Mouse (Mus musculus) limb, embryonic 14.5 days (tissue): ENCODE results near the gene Calm2. TPM values are rescaled to one million over a fixed set of nuclear protein-coding genes. Genes with fewer than 3 reads are reported as not detected.

Experiments used
- ATAC-seq: fragments of 200-750 bp; cut with Nextera tagmentation; 2 replicates; pipeline ENCODE4 v1.8.0; 2017; ENCODE audit warnings: low read depth, moderate number of reproducible peaks, moderate TSS enrichment; ENCODE audit not compliant: low FRiP score
- DNase-seq: peaks from one replicate; pipeline ENCODE4 v3.0.0-alpha.2; 2015; ENCODE audit warnings: low spot score
- H3K27ac ChIP-seq: fragments of 300-500 bp; sonication (generic); replicated peaks from 2 replicates; pipeline ENCODE4 v1.5.1; 2014; ENCODE audit warnings: low read depth, mild to moderate bottlenecking, low read length, moderate library complexity, mixed read lengths
- H3K27me3 ChIP-seq: fragments of 300-500 bp; sonication (generic); 2 replicates; pipeline ENCODE4 v1.6.1; 2014; ENCODE audit warnings: low read length, mixed read lengths; ENCODE audit not compliant: control insufficient read depth, insufficient read depth
- H3K36me3 ChIP-seq: fragments of 300-500 bp; sonication (generic); 2 replicates; pipeline ENCODE4 v1.6.1; 2014; ENCODE audit warnings: mild to moderate bottlenecking, low read length, moderate library complexity, mixed read lengths; ENCODE audit not compliant: control insufficient read depth, insufficient read depth
- H3K4me1 ChIP-seq: fragments of 300-500 bp; sonication (generic); 2 replicates; pipeline ENCODE4 v1.6.1; 2014; ENCODE audit warnings: antibody characterized with exemption, low read length, mixed read lengths; ENCODE audit not compliant: control insufficient read depth, insufficient read depth
- H3K4me2 ChIP-seq: fragments of 300-500 bp; sonication (generic); replicated peaks from 2 replicates; pipeline ENCODE4 v1.6.1; 2014; ENCODE audit warnings: low read depth, mild to moderate bottlenecking, low read length, moderate library complexity; ENCODE audit not compliant: severe bottlenecking
- H3K4me3 ChIP-seq: fragments of 300-500 bp; sonication (generic); replicated peaks from 2 replicates; pipeline ENCODE4 v1.5.1; 2014; ENCODE audit warnings: low read length
- H3K9ac ChIP-seq: fragments of 300-500 bp; sonication (generic); 2 replicates; pipeline ENCODE4 v1.6.1; 2014; ENCODE audit warnings: mild to moderate bottlenecking, low read depth, low read length, moderate library complexity; ENCODE audit not compliant: severe bottlenecking
- H3K9me3 ChIP-seq: fragments of 300-500 bp; sonication (generic); 2 replicates; pipeline ENCODE4 v1.6.1; 2016; ENCODE audit warnings: low read length; ENCODE audit not compliant: control insufficient read depth
- POLR2A ChIP-seq: fragments of 200-500 bp; IDR thresholded peaks from 2 replicates; pipeline ENCODE4 v1.8.0; 2012; ENCODE audit warnings: inconsistent platforms, mild to moderate bottlenecking, moderate library complexity, borderline replicate concordance; ENCODE audit not compliant: insufficient read depth, insufficient read length; ENCODE audit errors: extremely low read depth
- WGBS: fragments of 180-500 bp; shearing (Covaris S2); extraction: QIAGEN DNeasy Blood & Tissue Kit; methylation state at CpG from one replicate; pipeline ENCODE4 v1.1.7; 2014; 5-methylcytosine and 5-hydroxymethylcytosine counted together
- polyA plus RNA-seq, 2 experiments: library from polyadenylated mRNA; depleted of rRNA in 1 of 2; stranded (reverse) in 1 of 2; unstranded in 1 of 2; fragments of >200 nt; fragmentation: Nextera tagmentation in 1 of 2; extraction: Ambion mirVana in 1 of 2; gene quantifications; 2 replicates each; pipeline versions ENCODE4 v1.2.1 to v1.2.3; 2012 to 2014

Calm2 gene
- polyA plus RNA-seq, 2 experiments, result 537 to 933 TPM

DNA sequence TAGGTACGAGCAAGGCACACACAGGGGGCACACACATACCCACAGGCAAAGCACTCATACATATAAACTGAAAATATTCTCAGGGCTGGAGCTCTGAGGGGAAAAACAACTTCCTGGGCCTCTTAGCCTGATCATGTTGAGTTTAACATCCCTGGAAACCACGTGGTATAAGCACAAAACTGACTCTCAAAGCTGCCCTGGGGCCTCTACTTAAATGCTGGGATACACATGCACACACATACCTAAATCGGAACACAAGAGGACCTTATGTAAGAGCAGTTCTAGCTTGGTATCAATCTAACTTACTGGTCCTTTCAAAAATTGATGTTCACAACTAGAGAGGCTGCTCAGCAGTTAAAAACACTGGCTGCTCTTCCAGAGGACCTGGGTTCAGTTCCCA, 17.3 kb downstream of the Calm2 start:
- Histone ChIP-seq H3K9ac (no peak overlapping the region), H3K4me3 (no peak overlapping the region), H3K9me3 (no peaks in the 10 kb centered on the region), H3K27me3 (no peaks in the 10 kb centered on the region), H3K27ac (no peak overlapping the region), H3K4me1 (no peaks in the 10 kb centered on the region), H3K4me2 (no peak overlapping the region), H3K36me3 (peaks cover 45% of the 10 kb centered on the region)
- DNase-seq (no peak), ATAC-seq (no peak)
- no peak for TF ChIP-seq POLR2A
- 72% methylated on average over 3 of the region's 3 CpGs for WGBS

DNA sequence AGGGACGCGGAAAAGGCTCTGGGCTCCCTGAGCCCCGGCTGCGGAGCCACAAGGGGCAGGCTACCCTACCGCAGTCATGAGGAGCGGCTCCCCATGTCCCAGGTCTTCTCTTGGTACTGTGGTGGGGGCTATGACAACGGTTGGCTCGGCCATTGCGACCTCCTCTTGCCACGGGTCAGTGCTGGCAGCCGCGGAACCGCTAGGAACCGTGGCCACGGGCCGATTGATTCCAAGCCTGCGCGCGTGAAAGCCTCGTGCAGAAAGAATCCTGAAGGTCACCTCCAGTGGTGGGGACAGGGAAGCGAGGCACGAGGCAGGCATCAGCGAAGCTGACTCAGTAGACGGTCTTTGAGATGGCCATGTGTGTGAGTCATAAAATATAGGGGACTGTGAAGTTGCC, 19.2 kb downstream of the Calm2 start, which contains the start of gene Stpg4:
TSS of gene Stpg4 (minus strand) at position 231 of the 400 bp plus-strand sequence.
- no peaks in the 10 kb centered on the region for H3K27me3 ChIP-seq
- no peak for ATAC-seq
- H3K4me3 ChIP-seq, result no peak within 1 kb of the TSS
- H3K36me3 ChIP-seq, result peaks cover 28% of the 10 kb centered on the region
- no peak within 1 kb of the TSS for H3K4me2 ChIP-seq
- WGBS, result 61% methylated on average over 24 of the region's 24 CpGs
- no peak for DNase-seq
- TF ChIP-seq POLR2A, result no peak
- H3K4me1 ChIP-seq, result no peaks in the 10 kb centered on the region
- no peaks in the 10 kb centered on the region for H3K9me3 ChIP-seq
- H3K9ac ChIP-seq, result no peak within 1 kb of the TSS
- no peak within 1 kb of the TSS for H3K27ac ChIP-seq

DNA sequence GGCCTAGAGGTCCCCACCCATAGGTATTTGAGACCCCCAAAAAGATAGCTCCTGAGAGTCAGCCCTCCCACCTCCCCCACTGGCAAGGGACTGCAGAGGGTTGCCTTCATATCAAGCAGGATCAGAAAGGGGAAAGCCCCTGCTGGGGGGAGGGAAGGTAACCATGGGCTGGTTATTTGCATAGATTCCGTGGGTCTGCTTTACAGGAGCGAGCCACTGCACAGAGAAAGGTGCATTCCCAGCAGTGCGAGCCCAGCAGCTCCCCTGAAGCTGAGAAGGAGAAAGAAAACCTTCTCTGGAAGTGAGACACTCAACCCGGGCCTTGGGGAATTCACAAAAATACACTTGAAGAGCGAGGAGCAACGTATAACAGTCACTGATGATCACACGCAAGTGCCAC, 28.7 kb downstream of the Calm2 start:
- H3K4me3 ChIP-seq, result no peak overlapping the region
- no peaks in the 10 kb centered on the region for H3K27me3 ChIP-seq
- H3K9ac ChIP-seq, result no peak overlapping the region
- no peak for TF ChIP-seq POLR2A
- 67% methylated on average over 7 of the region's 7 CpGs for WGBS
- no peak for ATAC-seq
- no peaks in the 10 kb centered on the region for H3K9me3 ChIP-seq
- no peak for DNase-seq
- H3K36me3 ChIP-seq, result no peaks in the 10 kb centered on the region
- H3K4me2 ChIP-seq, result no peak overlapping the region
- H3K27ac ChIP-seq, result no peak overlapping the region
- H3K4me1 ChIP-seq, result no peaks in the 10 kb centered on the region

DNA sequence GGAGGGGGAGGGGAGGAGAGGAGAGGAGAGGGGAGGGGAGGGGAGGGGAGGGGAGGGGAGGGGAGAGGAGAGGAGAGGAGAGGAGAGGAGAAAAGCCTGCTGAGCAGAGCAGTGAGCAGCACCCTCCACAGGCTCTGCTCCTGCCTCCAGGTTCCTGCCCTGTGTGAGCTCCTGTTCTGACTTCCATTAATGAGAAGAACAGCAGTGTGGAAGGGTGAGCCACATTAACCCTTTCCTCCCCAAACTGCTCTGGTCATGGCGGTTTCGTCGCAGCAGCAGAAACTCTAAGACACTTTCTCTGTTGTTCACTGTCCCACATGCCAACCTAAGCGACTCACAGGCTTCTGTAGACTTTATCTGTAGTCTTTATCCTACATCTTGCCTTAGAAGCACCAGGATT, 40.1 kb downstream of the Calm2 start:
- no peak for TF ChIP-seq POLR2A
- H3K27ac ChIP-seq, result no peak overlapping the region
- H3K4me1 ChIP-seq, result no peaks in the 10 kb centered on the region; the same call in 1 of the 2 replicates
- no peaks in the 10 kb centered on the region for H3K36me3 ChIP-seq
- WGBS, result 83% methylated on average over 4 of the region's 4 CpGs
- no peak overlapping the region for H3K4me2 ChIP-seq
- ATAC-seq (no peak), DNase-seq (no peak)
- no peak overlapping the region for H3K4me3 ChIP-seq
- H3K9me3 ChIP-seq, result no peaks in the 10 kb centered on the region
- no peak overlapping the region for H3K9ac ChIP-seq
- no peaks in the 10 kb centered on the region for H3K27me3 ChIP-seq

DNA sequence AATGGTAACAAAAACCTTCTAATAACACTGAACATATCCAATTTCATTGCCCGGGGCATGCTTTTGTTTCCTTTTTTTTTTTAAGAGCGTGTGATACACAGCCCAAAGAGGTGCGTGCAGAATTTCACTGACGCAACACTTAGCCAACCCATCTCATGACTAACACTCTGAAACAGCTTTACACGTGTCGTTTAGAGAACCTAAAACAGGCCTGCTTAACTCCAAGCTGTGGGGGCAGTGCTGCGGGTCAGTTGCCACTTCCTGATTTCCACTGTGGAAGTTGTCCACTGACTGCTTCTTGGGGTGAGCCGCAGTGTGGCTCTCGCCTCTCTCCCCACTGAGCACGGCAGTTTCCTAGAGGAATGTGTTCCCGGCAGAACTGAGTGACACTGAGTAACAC, 41.2 kb downstream of the Calm2 start:
- peak; percentile 15; the same call in 1 of the 2 replicates for ATAC-seq
- Histone ChIP-seq H3K4me2 (no peak overlapping the region), H3K27me3 (no peaks in the 10 kb centered on the region), H3K4me1 (no peaks in the 10 kb centered on the region; the same call in 1 of the 2 replicates), H3K27ac (no peak overlapping the region), H3K36me3 (no peaks in the 10 kb centered on the region), H3K4me3 (no peak overlapping the region), H3K9me3 (no peaks in the 10 kb centered on the region), H3K9ac (no peak overlapping the region)
- 54% methylated on average over 11 of the region's 11 CpGs for WGBS
- no peak for DNase-seq
- TF ChIP-seq POLR2A, result no peak

DNA sequence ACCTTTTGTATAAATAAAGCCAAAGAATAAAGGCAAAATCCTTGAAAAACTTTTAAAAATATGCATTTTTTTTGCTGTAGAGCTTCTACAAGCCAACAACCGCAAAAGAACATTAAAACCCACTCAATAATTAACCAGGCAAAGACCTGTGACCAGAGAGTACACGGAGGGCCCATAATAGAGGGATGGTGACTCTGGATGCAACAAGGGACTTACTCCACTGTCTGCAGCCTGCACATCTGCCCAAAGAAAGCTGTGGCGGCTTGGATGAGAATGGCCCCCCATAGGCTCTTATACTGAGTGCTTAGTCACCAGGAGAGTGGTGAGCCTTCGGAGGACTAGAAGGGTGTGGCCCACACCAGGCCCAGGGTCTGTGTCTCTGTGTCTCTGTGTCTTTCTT, 43.3 kb downstream of the Calm2 start:
- Histone ChIP-seq H3K4me3 (no peak overlapping the region), H3K4me2 (no peak overlapping the region), H3K27me3 (no peaks in the 10 kb centered on the region), H3K9ac (no peak overlapping the region), H3K9me3 (no peaks in the 10 kb centered on the region), H3K27ac (no peak overlapping the region), H3K4me1 (no peaks in the 10 kb centered on the region; the same call in 1 of the 2 replicates), H3K36me3 (no peaks in the 10 kb centered on the region)
- DNase-seq (no peak), ATAC-seq (no peak)
- WGBS, result 85% methylated on average over 4 of the region's 4 CpGs
- TF ChIP-seq POLR2A, result no peak
